Mouse (Mus musculus): ENCODE results near the gene Mast4.
"Not testable (repeated sequence)": the region's sequence is repeated elsewhere in the genome, so short reads cannot be mapped to it uniquely, and the experiment has no call there.

GRCm38 (mm10) chr13:103357415-103357814 is 23.1 kb upstream of the Mast4 start:
- not testable (repeated sequence) for TF ChIP-seq CTCF (IDR thresholded peaks at IDR 0.05; ENCODE audit: low read depth, low read length); GATA1 (IDR thresholded peaks at IDR 0.05; ENCODE audit: borderline replicate concordance, low read length); GATA2 (IDR thresholded peaks at IDR 0.05; ENCODE audit: borderline replicate concordance, low read depth, low read length); TAL1 (conservative IDR thresholded peaks at IDR 0.05; ENCODE audit: low read depth, low read length); POLR2AphosphoS5 (IDR thresholded peaks at IDR 0.05; ENCODE audit: insufficient replicate concordance, low read depth, low read length)

Data from G1E (cell line).